Mouse (Mus musculus) liver, adult (tissue): ENCODE data around the gene Pradc1.

Experiments
- GATA4 ChIP-seq: IDR thresholded peaks from 2 replicates; pipeline ENCODE4 v1.6.1; 2014; ENCODE audit warnings: mild to moderate bottlenecking, low read length; ENCODE audit not compliant: insufficient replicate concordance

Pradc1 gene

GRCm38 (mm10) chr6:85451664-85452410, at the start of gene Pradc1:
Gene Pradc1 (minus strand): TSS chr6:85451970.
- TF ChIP-seq GATA4: no peak; the same call in 1 of the 2 replicates

GRCm38 (mm10) chr6:85500416-85500815, 48.6 kb upstream of the Pradc1 start:
- TF ChIP-seq GATA4: no peak

- TF ChIP-seq GATA4: no peak
Observed at GRCm38 (mm10) chr6:85498147-85498546, 46.4 kb upstream of the Pradc1 start.

GRCm38 (mm10) chr6:85496976-85497375, 45.2 kb upstream of the Pradc1 start:
- TF ChIP-seq GATA4: no peak

GRCm38 (mm10) chr6:85491606-85492005, 39.8 kb upstream of the Pradc1 start:
- TF ChIP-seq GATA4: no peak

- no peak for TF ChIP-seq GATA4
Observed at GRCm38 (mm10) chr6:85490252-85490651, 38.5 kb upstream of the Pradc1 start.

GRCm38 (mm10) chr6:85489717-85490116, 37.9 kb upstream of the Pradc1 start:
- no peak for TF ChIP-seq GATA4

GRCm38 (mm10) chr6:85488510-85488909, 36.7 kb upstream of the Pradc1 start:
- no peak for TF ChIP-seq GATA4

- no peak for TF ChIP-seq GATA4
Observed at GRCm38 (mm10) chr6:85485738-85486137, 34.0 kb upstream of the Pradc1 start.

- TF ChIP-seq GATA4: no peak
Observed at GRCm38 (mm10) chr6:85483843-85484721, 32.3 kb upstream of the Pradc1 start.

GRCm38 (mm10) chr6:85480685-85481084, 28.9 kb upstream of the Pradc1 start:
- TF ChIP-seq GATA4: no peak

GRCm38 (mm10) chr6:85479979-85480378, 28.2 kb upstream of the Pradc1 start:
- no peak for TF ChIP-seq GATA4

- TF ChIP-seq GATA4: no peak
Observed at GRCm38 (mm10) chr6:85478416-85478815, 26.6 kb upstream of the Pradc1 start.

- no peak for TF ChIP-seq GATA4
Observed at GRCm38 (mm10) chr6:85477366-85477917, 25.7 kb upstream of the Pradc1 start.

- no peak for TF ChIP-seq GATA4
Observed at GRCm38 (mm10) chr6:85475581-85475980, 23.8 kb upstream of the Pradc1 start.

GRCm38 (mm10) chr6:85472542-85472941, 20.8 kb upstream of the Pradc1 start:
- no peak for TF ChIP-seq GATA4
